Mouse (Mus musculus) lung, adult 2 months (tissue): Measurements from ENCODE around the gene Rad9a. TPM values are rescaled to one million over a fixed set of nuclear protein-coding genes. Genes with fewer than 3 reads are reported as not detected.

Experiments
- DNase-seq: peaks from one replicate; pipeline ENCODE4 v3.0.0; 2022
- H3K4me1 ChIP-seq: fragments of 200-500 bp; 2 replicates; pipeline ENCODE4 v1.6.1; 2011; ENCODE audit warnings: low read length; ENCODE audit not compliant: control insufficient read depth, insufficient read depth
- H3K4me3 ChIP-seq: fragments of 200-500 bp; replicated peaks from 2 replicates; pipeline ENCODE3; 2011; ENCODE audit warnings: low read depth, mild to moderate bottlenecking, control low read depth, low read length; ENCODE audit errors: extremely low read depth
- CTCF ChIP-seq: fragments of 200-500 bp; IDR thresholded peaks from 2 replicates; pipeline ENCODE4 v1.5.1; 2011; ENCODE audit warnings: mild to moderate bottlenecking, low read length, control low read depth; ENCODE audit not compliant: insufficient read depth
- POLR2A ChIP-seq: fragments of 200-500 bp; IDR thresholded peaks from 2 replicates; pipeline ENCODE4 v1.6.1; 2011; ENCODE audit warnings: low read depth, mild to moderate bottlenecking, control low read depth, low read length, borderline replicate concordance; ENCODE audit errors: extremely low read depth
- WGBS: fragments of 180-500 bp; shearing (Covaris S2); methylation state at CpG from one replicate; pipeline ENCODE4 v1.1.7; 2018; 5-methylcytosine and 5-hydroxymethylcytosine counted together
- polyA plus RNA-seq: library from polyadenylated mRNA; depleted of rRNA; stranded (reverse); fragments of >200 nt; gene quantifications from 2 replicates; pipeline ENCODE4 v1.2.3, GENCODE M21; 2012; rRNA removed

Rad9a gene
- polyA plus RNA-seq, 1 experiment = 36.9 TPM

DNA sequence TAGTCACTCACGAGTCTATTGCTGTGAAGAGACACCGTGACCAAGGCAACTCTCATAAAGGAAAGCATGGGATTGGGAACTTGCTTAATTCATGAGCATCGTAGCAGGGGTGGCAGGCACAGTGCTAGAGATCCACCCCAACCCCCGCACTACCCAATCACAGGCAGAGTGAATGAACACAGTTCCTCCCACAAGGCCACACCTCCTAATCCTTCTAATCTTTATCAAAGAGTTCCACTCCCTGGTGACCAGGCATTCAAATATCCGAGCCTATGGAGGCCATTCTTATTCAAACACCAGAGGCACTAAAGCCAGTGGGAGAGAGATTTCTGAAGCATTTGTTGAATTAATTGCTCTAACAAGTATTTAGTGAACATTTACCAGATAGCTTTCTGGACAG is 55.5 kb downstream of the Rad9a start:
- 91% methylated on average over 5 of the region's 5 CpGs for WGBS
- DNase-seq = no peak
- Histone ChIP-seq H3K4me1 (peaks cover 10% of the 10 kb centered on the region), H3K4me3 (no peak overlapping the region)
- TF ChIP-seq CTCF (no peak), POLR2A (no peak)

Other genes with a start within 250 kb of the Rad9a start
- 0.08 and 0.21 TPM in 2 replicates for gene Aldh3b3, start 243.0 kb downstream of the Rad9a start, polyA plus RNA-seq
- 2.0 and 21.7 TPM in 2 replicates for gene Aldh3b2, start 229.3 kb downstream of the Rad9a start, polyA plus RNA-seq
- gene Acy3, start 215.1 kb downstream of the Rad9a start, polyA plus RNA-seq = 27.7 and 29.8 TPM in 2 replicates
- gene Tbx10, start 208.9 kb downstream of the Rad9a start, polyA plus RNA-seq = 0.06 TPM in 1 of 2 replicates, not detected in the other
- 7.6 and 13.3 TPM in 2 replicates for gene Nudt8, start 201.1 kb downstream of the Rad9a start, polyA plus RNA-seq
- gene Gm49405, start 201.0 kb downstream of the Rad9a start, polyA plus RNA-seq = 1.7 and 1.8 TPM in 2 replicates
- gene Doc2g, start 198.3 kb downstream of the Rad9a start, polyA plus RNA-seq = 12.6 and 18.0 TPM in 2 replicates
- 99.4 and 127 TPM in 2 replicates for gene Ndufv1, start 188.9 kb downstream of the Rad9a start, polyA plus RNA-seq
- gene Gstp1, start 163.7 kb downstream of the Rad9a start, polyA plus RNA-seq = 480 and 656 TPM in 2 replicates
- 47.4 and 87.8 TPM in 2 replicates for gene Gstp2, start 155.6 kb downstream of the Rad9a start, polyA plus RNA-seq
- 14.4 and 15.9 TPM in 2 replicates for gene Gstp3, start 142.1 kb downstream of the Rad9a start, polyA plus RNA-seq
- gene Cabp2, start 120.1 kb downstream of the Rad9a start, polyA plus RNA-seq = 0.86 and 0.91 TPM in 2 replicates
- 200 and 245 TPM in 2 replicates for gene Cdk2ap2, start 104.5 kb downstream of the Rad9a start, polyA plus RNA-seq
- gene Pitpnm1, start 101.7 kb downstream of the Rad9a start, polyA plus RNA-seq = 152 and 163 TPM in 2 replicates
- 108 and 123 TPM in 2 replicates for gene Aip, start 75.8 kb downstream of the Rad9a start, polyA plus RNA-seq
- gene Gpr152, start 61.9 kb downstream of the Rad9a start, polyA plus RNA-seq = 0.05 and 0.08 TPM in 2 replicates
- gene Cabp4, start 57.6 kb downstream of the Rad9a start, polyA plus RNA-seq = 0.08 TPM in 1 of 2 replicates, not detected in the other
- gene Coro1b, start 53.0 kb downstream of the Rad9a start, polyA plus RNA-seq = 260 and 262 TPM in 2 replicates
- 55.0 and 75.4 TPM in 2 replicates for gene Ptprcap, start 48.1 kb downstream of the Rad9a start, polyA plus RNA-seq
- 35.2 and 51.2 TPM in 2 replicates for gene Rps6kb2, start 38.3 kb downstream of the Rad9a start, polyA plus RNA-seq
- 7.9 and 14.4 TPM in 2 replicates for gene Carns1, start 26.2 kb downstream of the Rad9a start, polyA plus RNA-seq
- 23.6 and 24.2 TPM in 2 replicates for gene Tbc1d10c, start 10.4 kb downstream of the Rad9a start, polyA plus RNA-seq
- gene Ppp1ca, start 9.6 kb downstream of the Rad9a start, polyA plus RNA-seq = 373 and 384 TPM in 2 replicates
- 34.0 and 42.0 TPM in 2 replicates for gene Clcf1, start 12.6 kb upstream of the Rad9a start, polyA plus RNA-seq
- not detected in 2 replicates for gene AC109138.7, start 12.7 kb upstream of the Rad9a start, polyA plus RNA-seq
- 110 and 112 TPM in 2 replicates for gene Pold4, start 30.2 kb upstream of the Rad9a start, polyA plus RNA-seq
- gene Ssh3, start 67.5 kb upstream of the Rad9a start, polyA plus RNA-seq = 82.3 and 98.0 TPM in 2 replicates
- 7.3 and 8.4 TPM in 2 replicates for gene Ankrd13d, start 81.5 kb upstream of the Rad9a start, polyA plus RNA-seq
- gene Grk2, start 104.6 kb upstream of the Rad9a start, polyA plus RNA-seq = 110 and 120 TPM in 2 replicates
- 71.0 and 80.8 TPM in 2 replicates for gene Kdm2a, start 196.6 kb upstream of the Rad9a start, polyA plus RNA-seq
- gene Rhod, start 237.8 kb upstream of the Rad9a start, polyA plus RNA-seq = 11.4 and 17.5 TPM in 2 replicates